7 mouse cellular contexts compared by ENCODE assay signal in genomic region chr6:53287038-53287561, GRCm38 (mm10). TPM values are rescaled to one million over a fixed set of nuclear protein-coding genes. Genes with fewer than 3 reads are reported as not detected.
DNase-seq lines count a peak whose midpoint lies in the region; ATAC-seq and TF ChIP-seq lines count a peak whose summit lies in the region.

Creb5 (plus strand) TSS chr6:53287270.

- peaks cover 93% of the 10 kb centered on the region for H3K27me3 ChIP-seq in forebrain, embryonic 10.5 days (ENCODE audit: poor library complexity, severe bottlenecking)
- H3K27me3 ChIP-seq in heart, embryonic 14.5 days (ENCODE audit: control insufficient read depth, insufficient read depth, low read length): no peaks in the 10 kb centered on the region; the same call in 1 of the 2 replicates
- peaks cover 95% of the 10 kb centered on the region for H3K27me3 ChIP-seq in liver, embryonic 12.5 days (replicated peaks)
- no peaks in the 10 kb centered on the region for H3K27me3 ChIP-seq in myocyte (ENCODE audit: control insufficient read depth, insufficient read depth, insufficient read length)
- H3K27me3 ChIP-seq in stomach, embryonic 15.5 days (replicated peaks): peaks cover 40% of the 10 kb centered on the region

- under 1% methylated on average over 45 of the region's 45 CpGs for WGBS in forebrain, embryonic 10.5 days
- WGBS in heart, embryonic 14.5 days: under 1% methylated on average over 45 of the region's 45 CpGs
- under 1% methylated on average over 45 of the region's 45 CpGs for WGBS in liver, embryonic 12.5 days (ENCODE audit: insufficient replicate concordance)
- under 1% methylated on average over 45 of the region's 45 CpGs for WGBS in stomach, embryonic 15.5 days

- H3K4me1 ChIP-seq in brown adipose tissue, adult 24 weeks (ENCODE audit: control insufficient read depth, insufficient read depth, insufficient read length, low read length): no peaks in the 10 kb centered on the region
- peaks cover 57% of the 10 kb centered on the region for H3K4me1 ChIP-seq in forebrain, embryonic 10.5 days
- H3K4me1 ChIP-seq in heart, embryonic 14.5 days (ENCODE audit: control insufficient read depth in 2 of 2, insufficient read depth in 2 of 2, low read length in 2 of 2): peaks cover 4 to 22% of the 10 kb centered on the region in 2 experiments
- H3K4me1 ChIP-seq in liver, embryonic 12.5 days: peaks cover 19% of the 10 kb centered on the region; the same call in 1 of the 2 replicates
- H3K4me1 ChIP-seq in stomach, embryonic 15.5 days: peaks cover 11% of the 10 kb centered on the region; the same call in 1 of the 2 replicates

- H3K27ac ChIP-seq in brown adipose tissue, adult 24 weeks (replicated peaks; ENCODE audit: low read depth, low read length): peak within 1 kb of the TSS; percentile 23; the same call in 1 of the 2 replicates
- peak within 1 kb of the TSS; percentile 87 for H3K27ac ChIP-seq in forebrain, embryonic 10.5 days
- H3K27ac ChIP-seq in heart, embryonic 14.5 days (replicated peaks in 1 of 2; ENCODE audit: control insufficient read depth in 1 of 2, insufficient read depth in 1 of 2, low read depth in 2 of 2, low read length in 2 of 2): peak within 1 kb of the TSS; percentile 93 to 95
- no peak within 1 kb of the TSS for H3K27ac ChIP-seq in liver, embryonic 12.5 days
- no peak within 1 kb of the TSS for H3K27ac ChIP-seq in stomach, embryonic 15.5 days

- DNase-seq in forebrain, embryonic 10.5 days (ENCODE audit: extremely low spot score, low spot score): peak; percentile 92
- DNase-seq in kidney, postnatal 10 days: peak; percentile 88

- peak within 1 kb of the TSS; percentile 64 for H3K4me3 ChIP-seq in brown adipose tissue, adult 24 weeks (ENCODE audit: insufficient read depth, low read depth, low read length)
- H3K4me3 ChIP-seq in forebrain, embryonic 10.5 days: peak within 1 kb of the TSS; percentile 78
- peak within 1 kb of the TSS; percentile 60 to 83 for H3K4me3 ChIP-seq in heart, embryonic 14.5 days (ENCODE audit: control insufficient read depth in 1 of 2, insufficient read depth in 1 of 2, low read depth in 1 of 2, low read length in 2 of 2)
- H3K4me3 ChIP-seq in liver, embryonic 12.5 days: peak within 1 kb of the TSS; percentile 45
- peak within 1 kb of the TSS; percentile 53 for H3K4me3 ChIP-seq in myocyte
- peak within 1 kb of the TSS; percentile 55 for H3K4me3 ChIP-seq in stomach, embryonic 15.5 days (replicated peaks)

- no peaks in the 10 kb centered on the region for H3K9me3 ChIP-seq in forebrain, embryonic 10.5 days
- no peaks in the 10 kb centered on the region for H3K9me3 ChIP-seq in heart, embryonic 14.5 days (ENCODE audit: control insufficient read depth, low read length)
- H3K9me3 ChIP-seq in liver, embryonic 12.5 days (replicated peaks): no peaks in the 10 kb centered on the region
- no peaks in the 10 kb centered on the region for H3K9me3 ChIP-seq in stomach, embryonic 15.5 days

- ATAC-seq in heart, embryonic 14.5 days (ENCODE audit: insufficient number of reproducible peaks, insufficient read depth, low FRiP score, low read depth): peak; percentile 88
- peak; percentile 35; the same call in 1 of the 2 replicates for ATAC-seq in liver, embryonic 12.5 days
- peak; percentile 85 for ATAC-seq in stomach, embryonic 15.5 days (ENCODE audit: insufficient read depth, low FRiP score, low read depth)

- H3K9ac ChIP-seq in heart, embryonic 14.5 days (ENCODE audit: low read length): peak within 1 kb of the TSS; percentile 93
- H3K9ac ChIP-seq in liver, embryonic 12.5 days: no peak within 1 kb of the TSS
- peak within 1 kb of the TSS; percentile 8; the same call in 1 of the 2 replicates for H3K9ac ChIP-seq in stomach, embryonic 15.5 days

- TF ChIP-seq POLR2A in myocyte (IDR thresholded peaks at IDR 0.05; ENCODE audit: insufficient read length, low read depth): no peak

- no peaks in the 10 kb centered on the region for H3K36me3 ChIP-seq in forebrain, embryonic 10.5 days (replicated peaks)
- H3K36me3 ChIP-seq in heart, embryonic 14.5 days (ENCODE audit: control insufficient read depth, insufficient read depth, low read length): no peaks in the 10 kb centered on the region
- H3K36me3 ChIP-seq in liver, embryonic 12.5 days: no peaks in the 10 kb centered on the region
- H3K36me3 ChIP-seq in myocyte (ENCODE audit: control insufficient read depth, insufficient read depth): no peaks in the 10 kb centered on the region
- H3K36me3 ChIP-seq in stomach, embryonic 15.5 days: no peaks in the 10 kb centered on the region

- H3K79me2 ChIP-seq in myocyte (ENCODE audit: control insufficient read depth, insufficient read depth): no peaks in the 10 kb centered on the region

- H3ac ChIP-seq in myocyte (ENCODE audit: control insufficient read depth, insufficient read length): peak within 1 kb of the TSS; percentile 30

- peak within 1 kb of the TSS; percentile 87 for H3K4me2 ChIP-seq in heart, embryonic 14.5 days (ENCODE audit: low read length)
- H3K4me2 ChIP-seq in liver, embryonic 12.5 days: peak within 1 kb of the TSS; percentile 69
- peak within 1 kb of the TSS; percentile 89 for H3K4me2 ChIP-seq in myocyte (ENCODE audit: low read depth)
- H3K4me2 ChIP-seq in stomach, embryonic 15.5 days: peak within 1 kb of the TSS; percentile 98

TF ChIP-seq in myocyte, 11 proteins besides CTCF, POLR2A, EP300 and RAD21:
- TF ChIP-seq POLR2AphosphoS2 (IDR thresholded peaks at IDR 0.05; ENCODE audit: insufficient read length, low read depth): no peak
- TF ChIP-seq USF1 (IDR thresholded peaks at IDR 0.05; ENCODE audit: low read depth): peak; percentile 47

RNA-seq across cellular contexts. Expression of gene Creb5, which starts in this region (rescaled TPM):
- polyA plus RNA-seq in brown adipose tissue, adult 24 weeks (2012; ENCODE audit: insufficient read depth, insufficient read length, missing spikeins): 1.3 and 2.1 TPM in 2 replicates
- 22.9 and 24.5 TPM in 2 replicates for polyA plus RNA-seq in forebrain, embryonic 10.5 days (2016; fragmentation: Nextera tagmentation; extraction: Ambion mirVana)
- 36.0 and 38.3 TPM in 2 replicates for polyA plus RNA-seq in heart, embryonic 14.5 days (2014; fragmentation: Nextera tagmentation; extraction: Ambion mirVana)
- polyA plus RNA-seq in liver, embryonic 12.5 days (2016; fragmentation: Nextera tagmentation; extraction: Ambion mirVana): 0.33 and 0.36 TPM in 2 replicates
- 1.4 TPM for polyA plus RNA-seq in myocyte (2012; fragmentation: generic; extraction: Trizol)
- polyA plus RNA-seq in stomach, embryonic 15.5 days (2015; fragmentation: Nextera tagmentation; extraction: Ambion mirVana): 9.5 and 9.8 TPM in 2 replicates

Comparison
In these comparisons a context has a peak if more than half of its experiments do, and no peak if none do; other contexts are left out.
1. Peak in ATAC-seq, H3K4me3 ChIP-seq and H3K4me2 ChIP-seq in liver, embryonic 12.5 days; RNA of the gene not detected or under 1 TPM.
2. H3K27ac ChIP-seq: peak in brown adipose tissue, adult 24 weeks (single experiment), forebrain, embryonic 10.5 days (single experiment) and heart, embryonic 14.5 days (2 of 2); none in liver, embryonic 12.5 days (single experiment) and stomach, embryonic 15.5 days (single experiment).
3. ATAC-seq: peak in every context shown above with its lines; median percentile 88 in heart, embryonic 14.5 days; 85 in stomach, embryonic 15.5 days; 35 in liver, embryonic 12.5 days.
4. Peak in every context shown above with its lines, with median percentiles within 50 percentile points of each other: H3K4me3 ChIP-seq and H3K4me2 ChIP-seq.